Mouse (Mus musculus) kidney, adult 2 months (tissue): ENCODE measurements around the gene Dhx40. TPM values are rescaled to one million over a fixed set of nuclear protein-coding genes. Genes with fewer than 3 reads are reported as not detected.

Source experiments
- DNase-seq: peaks from one replicate; pipeline ENCODE4 v3.0.0; 2021
- H3K27ac ChIP-seq: fragments of 200-500 bp; 2 replicates; pipeline ENCODE4 v1.5.1; 2012; ENCODE audit warnings: low read depth, low read length, control low read depth, inconsistent platforms; ENCODE audit not compliant: insufficient read depth
- H3K27me3 ChIP-seq: fragments of 200-500 bp; replicated peaks from 2 replicates; pipeline ENCODE4 v1.6.1; 2012; ENCODE audit warnings: mild to moderate bottlenecking, moderate library complexity, low read length, inconsistent platforms; ENCODE audit not compliant: control insufficient read depth, insufficient read depth
- H3K36me3 ChIP-seq: fragments of 200-500 bp; 2 replicates; pipeline ENCODE4 v1.6.1; 2012; ENCODE audit warnings: mild to moderate bottlenecking, moderate library complexity, low read length, inconsistent platforms; ENCODE audit not compliant: control insufficient read depth, insufficient read depth
- H3K4me1 ChIP-seq: fragments of 200-500 bp; 2 replicates; pipeline ENCODE4 v1.6.1; 2011; ENCODE audit warnings: low read length; ENCODE audit not compliant: control insufficient read depth, insufficient read depth
- H3K4me3 ChIP-seq: fragments of 200-500 bp; 2 replicates; pipeline ENCODE4 v1.5.1; 2011; ENCODE audit warnings: mild to moderate bottlenecking, low read depth, low read length, control low read depth; ENCODE audit not compliant: insufficient read depth
- CTCF ChIP-seq: fragments of 200-500 bp; conservative IDR thresholded peaks from 2 replicates; pipeline ENCODE4 v1.5.1; 2011; ENCODE audit warnings: low read depth, mild to moderate bottlenecking, control low read depth, low read length, moderate library complexity, mixed read lengths; ENCODE audit not compliant: insufficient read depth, insufficient read length
- POLR2A ChIP-seq: fragments of 200-500 bp; IDR thresholded peaks from one replicate; pipeline ENCODE4 v1.6.1; 2011; ENCODE audit warnings: low read depth, low read length, control low read depth
- WGBS: fragments of 180-500 bp; shearing (Covaris S2); methylation state at CpG from one replicate; pipeline ENCODE4 v1.1.7; 2018; 5-methylcytosine and 5-hydroxymethylcytosine counted together
- polyA plus RNA-seq: library from polyadenylated mRNA; depleted of rRNA; stranded (reverse); fragments of >200 nt; gene quantifications from 2 replicates; pipeline ENCODE4 v1.2.3, GENCODE M21; 2012; rRNA removed

The Dhx40 gene
- 6.5 and 10.0 TPM in 2 replicates for polyA plus RNA-seq

DNA sequence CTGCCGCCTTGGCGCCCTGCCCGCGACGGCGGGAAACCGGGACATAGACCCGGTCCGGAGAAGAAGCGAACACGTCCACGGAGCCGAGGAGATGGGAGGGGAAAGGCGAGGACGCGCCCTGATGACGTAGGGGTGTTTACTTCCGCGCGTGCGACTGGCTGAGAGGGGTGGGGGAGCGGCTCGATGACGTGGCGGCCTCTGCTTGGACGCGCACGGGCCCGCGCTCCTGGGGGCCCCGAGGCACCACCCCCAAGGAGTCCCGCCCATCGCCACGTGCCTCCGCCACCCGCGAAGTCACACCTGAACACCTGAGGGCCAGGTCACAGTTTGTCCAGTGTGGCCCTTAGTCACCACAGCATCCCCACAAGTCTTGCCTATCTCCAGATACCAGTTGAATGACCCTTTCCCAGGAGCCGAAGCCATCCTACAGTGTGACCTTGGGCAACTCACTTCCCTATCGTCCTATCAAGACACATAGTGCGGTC lies at the start of gene Dhx40:
Dhx40 (minus strand) TSS at position 242 of the 485 bp plus-strand sequence.
- TF ChIP-seq CTCF (no peak), POLR2A (peak; percentile 10)
- Histone ChIP-seq H3K27ac (peak within 1 kb of the TSS; percentile 17; the same call in 1 of the 2 replicates), H3K27me3 (no peaks in the 10 kb centered on the region), H3K36me3 (no peaks in the 10 kb centered on the region; the same call in 1 of the 2 replicates), H3K4me3 (peak within 1 kb of the TSS; percentile 85), H3K4me1 (peaks cover 2% of the 10 kb centered on the region; the same call in 1 of the 2 replicates)
- peak; percentile 95 for DNase-seq
- WGBS: 3% methylated on average over 40 of the region's 40 CpGs

DNA sequence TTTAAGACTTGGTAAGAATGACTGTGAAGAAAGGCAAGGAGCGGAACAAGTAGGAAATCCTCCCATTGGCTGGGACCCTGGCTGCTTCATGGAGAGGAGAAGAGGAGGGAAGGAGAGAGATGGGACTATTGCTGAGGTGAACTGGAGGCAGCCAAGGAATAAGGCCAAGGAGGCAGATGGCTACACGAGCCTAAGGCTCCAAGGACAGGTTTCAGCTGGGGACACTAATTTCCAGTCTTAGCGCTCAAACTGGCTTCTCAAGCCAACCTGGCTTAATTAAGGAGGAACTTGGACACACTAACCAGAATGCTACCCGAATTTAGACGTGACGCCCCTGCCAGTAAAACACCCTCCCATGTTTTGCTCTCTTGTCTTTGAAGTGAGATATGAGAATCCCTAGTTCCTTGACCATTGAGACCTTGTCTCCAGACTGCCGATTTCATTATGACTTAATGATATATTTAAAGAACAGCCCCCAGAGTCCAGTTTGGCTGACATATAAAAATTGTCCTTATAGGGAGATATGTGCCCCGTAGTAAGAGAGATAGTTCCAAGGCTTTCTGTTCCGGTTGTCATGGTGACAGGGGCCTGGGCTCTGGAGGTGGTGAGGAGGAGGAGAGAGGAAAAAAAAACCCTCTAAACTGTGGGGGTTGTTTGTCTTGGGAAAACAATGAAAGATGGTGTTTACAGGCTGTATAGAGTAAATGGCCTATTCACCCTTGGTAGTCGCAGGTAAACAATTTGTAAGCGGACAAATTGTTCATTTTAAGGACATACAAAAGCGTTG lies 48.3 kb upstream of the Dhx40 start:
- DNase-seq: no peak
- H3K27ac ChIP-seq: no peak overlapping the region
- peaks cover 3% of the 10 kb centered on the region; the same call in 1 of the 2 replicates for H3K4me1 ChIP-seq
- no peaks in the 10 kb centered on the region for H3K36me3 ChIP-seq
- WGBS: 79% methylated on average over 12 of the region's 12 CpGs
- no peak for TF ChIP-seq CTCF
- no peak for TF ChIP-seq POLR2A
- H3K4me3 ChIP-seq: no peak overlapping the region
- H3K27me3 ChIP-seq: no peaks in the 10 kb centered on the region

DNA sequence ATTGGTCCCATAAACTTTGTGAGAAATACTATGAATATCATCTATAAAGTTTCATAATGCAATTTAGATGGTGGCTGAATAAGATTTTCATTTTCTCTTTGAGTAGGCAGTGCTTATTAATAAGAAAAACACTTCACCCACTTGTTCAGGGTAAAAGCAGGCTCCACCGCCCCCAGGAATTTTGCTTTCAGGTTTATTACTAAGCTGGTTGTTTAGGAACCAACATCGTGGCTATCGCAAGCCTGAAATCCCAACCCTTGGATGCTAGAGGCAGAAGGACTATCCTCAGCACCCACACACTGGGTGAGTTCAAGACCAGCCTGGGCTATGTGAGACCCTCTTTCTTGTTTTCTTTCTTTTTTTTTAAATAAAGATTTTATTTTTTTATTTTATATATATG lies 45.5 kb upstream of the Dhx40 start:
- no peaks in the 10 kb centered on the region for H3K27me3 ChIP-seq
- WGBS: 31% methylated on average over 3 of the region's 3 CpGs
- H3K4me3 ChIP-seq: no peak overlapping the region
- no peaks in the 10 kb centered on the region for H3K36me3 ChIP-seq
- no peak overlapping the region for H3K27ac ChIP-seq
- no peak for TF ChIP-seq POLR2A
- no peak for TF ChIP-seq CTCF
- H3K4me1 ChIP-seq: peaks cover 3% of the 10 kb centered on the region; the same call in 1 of the 2 replicates
- no peak for DNase-seq

DNA sequence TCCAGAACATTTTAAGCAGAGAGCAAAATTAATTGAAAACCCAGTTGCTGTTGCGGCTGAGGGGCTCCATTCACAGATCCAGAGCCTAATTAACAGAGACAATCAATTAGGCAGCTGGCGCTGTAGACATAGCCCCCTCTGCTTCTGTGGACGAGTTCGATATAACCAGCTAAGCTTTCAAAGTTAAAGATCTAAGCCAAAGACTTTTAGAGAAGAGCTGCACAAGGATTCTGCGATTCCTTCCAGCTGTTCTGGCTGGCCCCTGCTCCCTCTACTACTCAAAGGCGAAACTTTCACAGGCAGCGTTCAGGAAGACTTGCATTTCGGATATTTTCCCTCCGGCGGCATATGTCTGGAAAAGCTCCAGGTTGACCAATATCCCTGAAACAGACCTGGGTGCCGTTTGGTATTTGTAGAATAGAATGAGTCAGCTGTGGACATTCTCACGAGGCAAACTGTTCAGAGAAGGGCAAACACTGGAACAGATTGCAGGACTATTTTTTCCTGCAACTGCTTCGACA lies 45.0 kb upstream of the Dhx40 start:
- 40% methylated on average over 13 of the region's 13 CpGs for WGBS
- DNase-seq: no peak
- H3K4me3 ChIP-seq: no peak overlapping the region
- no peaks in the 10 kb centered on the region for H3K27me3 ChIP-seq
- peaks cover 3% of the 10 kb centered on the region; the same call in 1 of the 2 replicates for H3K4me1 ChIP-seq
- no peak overlapping the region for H3K27ac ChIP-seq
- TF ChIP-seq POLR2A: no peak
- TF ChIP-seq CTCF: no peak
- no peaks in the 10 kb centered on the region for H3K36me3 ChIP-seq

DNA sequence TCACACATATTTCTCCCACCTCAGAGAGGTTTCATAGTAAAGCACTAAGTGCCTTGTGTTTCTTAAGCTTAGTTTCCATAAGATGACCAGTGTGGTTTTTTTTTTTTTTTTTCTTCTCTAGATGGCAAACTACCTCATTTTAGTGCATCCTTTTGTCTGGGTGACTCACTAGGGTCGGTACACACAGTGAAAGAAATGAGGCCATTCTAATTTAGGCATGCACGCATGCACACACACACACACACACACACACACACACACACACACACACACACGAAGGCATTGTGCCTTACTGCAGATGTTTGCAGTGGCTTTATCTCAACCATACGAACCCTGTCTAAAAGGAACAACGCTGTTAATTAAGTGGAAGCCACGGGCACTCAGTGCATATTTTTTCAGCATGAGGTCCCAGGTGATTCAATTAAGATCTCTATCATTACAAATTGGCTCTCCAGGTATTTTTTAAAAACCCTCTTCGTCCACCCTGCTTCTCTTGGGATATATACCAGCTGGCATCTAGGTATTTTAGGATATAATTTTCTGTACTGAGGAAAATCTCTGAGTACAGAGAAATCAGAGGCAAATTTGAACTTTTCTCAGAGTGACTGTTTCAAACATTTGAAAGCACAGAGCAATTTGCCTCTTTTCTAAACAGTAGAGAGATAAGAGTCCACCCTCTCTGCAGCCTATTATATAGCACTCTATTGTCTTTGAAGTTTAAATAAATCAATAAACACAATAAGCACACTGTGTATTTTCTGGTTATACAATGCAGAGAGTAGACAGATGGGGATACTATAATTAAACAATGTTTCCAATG lies 44.4 kb upstream of the Dhx40 start:
- TF ChIP-seq CTCF (no peak), POLR2A (no peak)
- WGBS: 55% methylated on average over 7 of the region's 7 CpGs
- no peak for DNase-seq
- peaks cover 3% of the 10 kb centered on the region; the same call in 1 of the 2 replicates for H3K4me1 ChIP-seq
- no peaks in the 10 kb centered on the region for H3K27me3 ChIP-seq
- no peak overlapping the region for H3K27ac ChIP-seq
- no peaks in the 10 kb centered on the region for H3K36me3 ChIP-seq
- H3K4me3 ChIP-seq: no peak overlapping the region

DNA sequence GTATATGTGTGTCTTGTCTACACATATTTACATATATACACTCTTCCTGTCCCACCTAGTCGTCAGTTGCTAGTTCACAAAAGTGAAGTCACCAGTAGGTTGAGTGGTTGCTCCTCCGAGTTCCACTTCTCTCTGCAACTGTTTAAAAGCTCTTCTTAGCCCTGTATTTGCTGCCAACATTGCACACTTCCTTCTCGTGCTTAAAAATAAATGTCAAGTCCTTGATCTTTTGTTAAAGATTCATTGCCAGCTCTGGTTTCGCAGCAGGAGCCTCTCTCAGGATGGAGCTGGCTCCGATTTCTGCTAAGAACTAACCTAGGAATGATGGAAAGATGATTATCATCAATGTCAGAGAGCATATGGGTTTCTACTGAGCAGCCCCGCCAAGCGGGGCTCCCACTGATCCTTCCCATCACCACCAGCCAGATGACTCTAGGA lies 43.7 kb upstream of the Dhx40 start:
- Histone ChIP-seq H3K36me3 (no peaks in the 10 kb centered on the region), H3K27ac (no peak overlapping the region), H3K27me3 (no peaks in the 10 kb centered on the region), H3K4me1 (peaks cover 3% of the 10 kb centered on the region; the same call in 1 of the 2 replicates), H3K4me3 (no peak overlapping the region)
- no peak for TF ChIP-seq POLR2A
- no peak for TF ChIP-seq CTCF
- WGBS: 50% methylated on average over 7 of the region's 7 CpGs
- no peak for DNase-seq
